In genomic region chr3:154723198-154723597, GRCm38 (mm10) we compare ENCODE assay signal across 11 mouse cellular contexts. TPM values are rescaled to one million over a fixed set of nuclear protein-coding genes. Genes with fewer than 3 reads are reported as not detected.
DNase-seq lines count a peak whose midpoint lies in the region; ATAC-seq and TF ChIP-seq lines count a peak whose summit lies in the region.
"Had no signal": no experiment of that assay in that cellular context is flagged by ENCODE, and none has a peak within 500 bp of the region (broad histone marks: within the 10 kb centered on the region; RNA-seq: fewer than 3 reads in every experiment).

No protein-coding gene starts in this region.

- no peak overlapping the region for H3K4me3 ChIP-seq in intestine, embryonic 14.5 days (ENCODE audit: low read depth, low read length)
- no peak overlapping the region for H3K4me3 ChIP-seq in intestine, postnatal 0 days (ENCODE audit: low read depth, low read length)
- no peak overlapping the region for H3K4me3 ChIP-seq in lung, embryonic 15.5 days
- H3K4me3 ChIP-seq in midbrain, embryonic 16.5 days (ENCODE audit: low read depth, low read length), result no peak overlapping the region
- H3K4me3 ChIP-seq: heart, embryonic 15.5 days; limb, embryonic 15.5 days had no signal

- no peaks in the 10 kb centered on the region for H3K27me3 ChIP-seq in intestine, embryonic 14.5 days (replicated peaks; ENCODE audit: control insufficient read depth, insufficient read depth, low read length)
- no peaks in the 10 kb centered on the region for H3K27me3 ChIP-seq in intestine, postnatal 0 days (replicated peaks; ENCODE audit: control insufficient read depth, insufficient read depth, low read length)
- H3K27me3 ChIP-seq in lung, embryonic 15.5 days, result no peaks in the 10 kb centered on the region
- H3K27me3 ChIP-seq in midbrain, embryonic 16.5 days (ENCODE audit: control insufficient read depth, insufficient read depth, low read depth, low read length), result no peaks in the 10 kb centered on the region
- H3K27me3 ChIP-seq: heart, embryonic 15.5 days; limb, embryonic 15.5 days had no signal

- no peak overlapping the region for H3K9ac ChIP-seq in intestine, embryonic 14.5 days (ENCODE audit: low read length)
- no peak overlapping the region for H3K9ac ChIP-seq in intestine, postnatal 0 days (ENCODE audit: low read depth, low read length)
- H3K9ac ChIP-seq in lung, embryonic 15.5 days, result no peak overlapping the region
- H3K9ac ChIP-seq in midbrain, embryonic 16.5 days (ENCODE audit: low read depth, low read length), result no peak overlapping the region
- H3K9ac ChIP-seq: heart, embryonic 15.5 days; limb, embryonic 15.5 days had no signal

- H3K4me2 ChIP-seq in intestine, embryonic 14.5 days (ENCODE audit: low read length), result no peak overlapping the region
- no peak overlapping the region for H3K4me2 ChIP-seq in intestine, postnatal 0 days (replicated peaks; ENCODE audit: low read depth)
- H3K4me2 ChIP-seq in lung, embryonic 15.5 days, result no peak overlapping the region
- H3K4me2 ChIP-seq in midbrain, embryonic 16.5 days (ENCODE audit: low read length), result no peak overlapping the region
- H3K4me2 ChIP-seq: heart, embryonic 15.5 days; limb, embryonic 15.5 days had no signal

- no peak for ATAC-seq in intestine, embryonic 14.5 days (replicated peaks; ENCODE audit: low FRiP score, low TSS enrichment, low read depth)
- ATAC-seq in intestine, postnatal 0 days, result no peak
- peak; percentile 94 for ATAC-seq in lung, embryonic 15.5 days (ENCODE audit: borderline replicate concordance, extremely low read depth, low FRiP score, low TSS enrichment)
- ATAC-seq in midbrain, embryonic 16.5 days, result no peak

- WGBS in intestine, embryonic 14.5 days, result 50% methylated on average over 7 of the region's 7 CpGs
- WGBS in intestine, postnatal 0 days, result 50% methylated on average over 7 of the region's 7 CpGs
- 29% methylated on average over 7 of the region's 7 CpGs for WGBS in lung, embryonic 15.5 days
- WGBS in midbrain, embryonic 16.5 days, result 84% methylated on average over 7 of the region's 7 CpGs

- TF ChIP-seq CTCF in intestine, postnatal 0 days (IDR thresholded peaks at IDR 0.05; ENCODE audit: low read depth), result no peak

- no peak overlapping the region for H3K27ac ChIP-seq in intestine, embryonic 14.5 days (ENCODE audit: low read depth)
- no peak overlapping the region for H3K27ac ChIP-seq in intestine, postnatal 0 days (ENCODE audit: low read depth, low read length)
- peak overlapping the region; percentile 43; the same call in 1 of the 2 replicates for H3K27ac ChIP-seq in lung, embryonic 15.5 days
- H3K27ac ChIP-seq in midbrain, embryonic 16.5 days (ENCODE audit: low read length), result no peak overlapping the region
- H3K27ac ChIP-seq: heart, embryonic 15.5 days; limb, embryonic 15.5 days had no signal

- peak; percentile 48 for DNase-seq in intestine, embryonic 14.5 days (ENCODE audit: low spot score)
- DNase-seq in brain, adult 2 months (ENCODE audit: low read depth, low spot score), result peak; percentile 89
- peak; percentile 5 for DNase-seq in fat pad, adult 2 months (ENCODE audit: extremely low read depth, low read depth, low spot score)
- DNase-seq in spleen, adult 12 weeks (ENCODE audit: low spot score), result no peak
- no peak for DNase-seq in frontal cortex, postnatal 14 days (ENCODE audit: low spot score in 2 of 2)
- DNase-seq: thymus, postnatal 14 days had no signal

- no peaks in the 10 kb centered on the region for H3K4me1 ChIP-seq in intestine, embryonic 14.5 days (replicated peaks; ENCODE audit: control insufficient read depth, insufficient read depth, low read length)
- H3K4me1 ChIP-seq in intestine, postnatal 0 days (replicated peaks; ENCODE audit: control insufficient read depth, insufficient read depth, low read length), result no peaks in the 10 kb centered on the region
- 0 out of 2 replicates have a peak, but pooled peaks cover 5% of the 10 kb centered on the region for H3K4me1 ChIP-seq in lung, embryonic 15.5 days
- no peaks in the 10 kb centered on the region for H3K4me1 ChIP-seq in midbrain, embryonic 16.5 days (ENCODE audit: control insufficient read depth, insufficient read depth, low read length)
- H3K4me1 ChIP-seq: heart, embryonic 15.5 days; limb, embryonic 15.5 days had no signal

- H3K9me3 ChIP-seq in intestine, embryonic 14.5 days (ENCODE audit: control insufficient read depth, low read length), result no peaks in the 10 kb centered on the region
- H3K9me3 ChIP-seq in intestine, postnatal 0 days (ENCODE audit: control insufficient read depth), result no peaks in the 10 kb centered on the region
- no peaks in the 10 kb centered on the region for H3K9me3 ChIP-seq in lung, embryonic 15.5 days
- no peaks in the 10 kb centered on the region for H3K9me3 ChIP-seq in midbrain, embryonic 16.5 days (replicated peaks; ENCODE audit: control insufficient read depth, low read length, poor library complexity, severe bottlenecking)
- H3K9me3 ChIP-seq: heart, embryonic 15.5 days; limb, embryonic 15.5 days had no signal

- H3K36me3 ChIP-seq in intestine, embryonic 14.5 days (ENCODE audit: control insufficient read depth, insufficient read depth, low read length), result no peaks in the 10 kb centered on the region
- no peaks in the 10 kb centered on the region for H3K36me3 ChIP-seq in intestine, postnatal 0 days (ENCODE audit: control insufficient read depth, insufficient read depth)
- no peaks in the 10 kb centered on the region for H3K36me3 ChIP-seq in lung, embryonic 15.5 days
- no peaks in the 10 kb centered on the region for H3K36me3 ChIP-seq in midbrain, embryonic 16.5 days (ENCODE audit: control insufficient read depth, insufficient read depth, low read length)
- H3K36me3 ChIP-seq: heart, embryonic 15.5 days; limb, embryonic 15.5 days had no signal

RNA-seq across cellular contexts. Expression of gene Erich3, which starts 59.5 kb away (rescaled TPM):
- polyA plus RNA-seq in intestine, embryonic 14.5 days (2014; fragmentation: Nextera tagmentation; extraction: Ambion mirVana), result 0.09 and 0.55 TPM in 2 replicates
- 0.08 and 0.12 TPM in 2 replicates for polyA plus RNA-seq in intestine, postnatal 0 days (2015; fragmentation: Nextera tagmentation; extraction: Ambion mirVana)
- 0.16 and 0.18 TPM in 2 replicates for polyA plus RNA-seq in lung, embryonic 15.5 days (2015; fragmentation: Nextera tagmentation; extraction: Ambion mirVana)
- 2.8 and 3.3 TPM in 2 replicates for polyA plus RNA-seq in midbrain, embryonic 16.5 days (2015; fragmentation: Nextera tagmentation; extraction: Ambion mirVana)

Comparison
In these comparisons a context has a peak if more than half of its experiments do, and no peak if none do; other contexts are left out.
1. DNase-seq: peak in intestine, embryonic 14.5 days (single experiment), brain, adult 2 months (single experiment) and fat pad, adult 2 months (single experiment); none in spleen, adult 12 weeks (single experiment) and frontal cortex, postnatal 14 days (0 of 2).